Mouse (Mus musculus) liver, embryonic 14.5 days (tissue): ENCODE data around the gene Mpeg1.

Experiments
- CTCF ChIP-seq: IDR thresholded peaks from 2 replicates; pipeline ENCODE4 v1.5.1; 2016; ENCODE audit warnings: antibody characterized with exemption, low read depth, control low read depth
- EP300 ChIP-seq: IDR thresholded peaks from 2 replicates; pipeline ENCODE4 v1.6.1; 2016; ENCODE audit warnings: antibody characterized with exemption, low read depth

DNA sequence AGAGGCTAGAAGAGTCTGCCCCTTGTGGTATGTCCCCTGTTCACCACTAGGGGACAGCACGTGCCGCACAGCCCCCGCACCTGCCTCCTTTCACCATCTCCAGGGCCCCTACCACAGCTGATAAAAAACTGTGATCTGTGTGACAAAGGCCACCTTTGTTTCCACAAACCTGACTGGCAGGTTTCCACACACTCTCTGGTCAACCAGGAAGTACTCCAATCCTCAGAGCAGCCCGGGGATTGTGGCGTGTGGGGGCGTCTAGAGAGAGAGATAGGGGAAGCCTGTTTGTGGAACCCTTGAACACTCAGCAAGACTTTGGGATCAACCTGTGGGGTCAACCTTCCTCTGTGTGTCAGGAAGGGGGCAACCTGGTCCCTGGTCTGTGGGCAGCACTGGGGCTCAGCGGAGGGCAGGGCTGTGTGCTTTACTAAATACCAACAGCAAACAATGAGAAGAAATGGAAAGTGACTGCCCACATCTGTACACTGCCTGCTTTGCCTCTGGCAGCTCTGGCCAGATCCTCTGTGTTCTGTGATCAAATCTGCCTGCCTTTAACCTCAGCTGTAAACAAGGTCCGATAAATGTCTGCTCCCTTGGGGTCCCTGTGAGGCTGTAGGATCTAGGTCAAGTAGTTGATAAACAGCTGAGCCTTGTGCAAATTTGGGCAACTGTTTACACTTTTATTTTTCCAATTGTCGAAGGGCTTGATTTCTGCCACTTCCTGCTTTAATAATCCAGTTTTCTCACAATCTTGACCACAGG is 27.8 kb downstream of the Mpeg1 start:
- TF ChIP-seq CTCF (peak; percentile 84), EP300 (no peak)
